Mouse (Mus musculus) limb, embryonic 10.5 days (tissue): ENCODE results near the gene Clca2. TPM values are rescaled to one million over a fixed set of nuclear protein-coding genes. Genes with fewer than 3 reads are reported as not detected.
"Not testable (repeated sequence)": the region's sequence is repeated elsewhere in the genome, so short reads cannot be mapped to it uniquely, and the experiment has no call there.

Experiments used
- DNase-seq: peaks from one replicate; pipeline ENCODE4 v3.0.0-alpha.2; 2017; ENCODE audit warnings: low spot score
- H3K27ac ChIP-seq: fragments of 300-500 bp; sonication (generic); 2 replicates; pipeline ENCODE4 v1.5.1; 2016; ENCODE audit warnings: mild to moderate bottlenecking
- H3K27me3 ChIP-seq: fragments of 300-500 bp; sonication (generic); 2 replicates; pipeline ENCODE4 v1.6.1; 2016; ENCODE audit warnings: low read depth, mild to moderate bottlenecking; ENCODE audit not compliant: poor library complexity, severe bottlenecking
- H3K36me3 ChIP-seq: fragments of 300-500 bp; sonication (generic); 2 replicates; pipeline ENCODE4 v1.6.1; 2016; ENCODE audit warnings: mild to moderate bottlenecking, moderate library complexity
- H3K4me1 ChIP-seq: fragments of 300-500 bp; sonication (generic); 2 replicates; pipeline ENCODE4 v1.6.1; 2016
- H3K4me3 ChIP-seq: fragments of 300-500 bp; sonication (generic); 2 replicates; pipeline ENCODE4 v1.5.1; 2016; ENCODE audit warnings: mild to moderate bottlenecking, moderate library complexity
- H3K9me3 ChIP-seq: fragments of 300-500 bp; sonication (generic); replicated peaks from 2 replicates; pipeline ENCODE4 v1.6.1; 2016; ENCODE audit warnings: mild to moderate bottlenecking
- WGBS: fragments of 180-500 bp; shearing (Covaris S2); methylation state at CpG from one replicate; pipeline ENCODE4 v1.1.7; 2016; 5-methylcytosine and 5-hydroxymethylcytosine counted together
- polyA plus RNA-seq: library from polyadenylated mRNA; unstranded; fragments of >200 nt; fragmentation: Nextera tagmentation; extraction: Ambion mirVana; gene quantifications from 2 replicates; pipeline ENCODE4 v1.2.1, GENCODE M21; 2016

The Clca2 gene
- polyA plus RNA-seq, 1 experiment from 2014 or later, result 0.11 TPM

DNA sequence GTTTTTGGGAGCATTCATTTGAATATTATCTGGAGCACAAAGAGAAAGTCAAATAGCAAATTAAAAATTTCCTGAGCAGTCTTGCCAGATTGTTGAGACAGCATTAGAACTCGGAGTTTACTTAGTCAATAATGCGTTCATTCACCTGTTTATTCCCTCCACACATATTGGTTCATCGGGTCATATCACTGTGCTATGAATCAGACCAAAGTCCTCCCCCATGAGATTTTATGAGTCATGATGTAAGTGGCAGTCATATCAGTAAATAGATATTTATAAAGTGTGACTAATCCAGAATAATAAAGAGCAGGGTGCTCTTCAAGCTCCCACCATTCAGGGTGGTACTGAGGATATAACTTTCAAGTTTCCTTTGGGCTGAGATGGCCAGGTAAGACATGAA, 26.9 kb downstream of the Clca2 start:
- Histone ChIP-seq H3K9me3 (no peaks in the 10 kb centered on the region), H3K36me3 (no peaks in the 10 kb centered on the region), H3K4me1 (no peaks in the 10 kb centered on the region), H3K4me3 (no peak overlapping the region), H3K27me3 (no peaks in the 10 kb centered on the region), H3K27ac (no peak overlapping the region)
- WGBS, result 92% methylated on average over 3 of the region's 3 CpGs
- DNase-seq, result no peak

DNA sequence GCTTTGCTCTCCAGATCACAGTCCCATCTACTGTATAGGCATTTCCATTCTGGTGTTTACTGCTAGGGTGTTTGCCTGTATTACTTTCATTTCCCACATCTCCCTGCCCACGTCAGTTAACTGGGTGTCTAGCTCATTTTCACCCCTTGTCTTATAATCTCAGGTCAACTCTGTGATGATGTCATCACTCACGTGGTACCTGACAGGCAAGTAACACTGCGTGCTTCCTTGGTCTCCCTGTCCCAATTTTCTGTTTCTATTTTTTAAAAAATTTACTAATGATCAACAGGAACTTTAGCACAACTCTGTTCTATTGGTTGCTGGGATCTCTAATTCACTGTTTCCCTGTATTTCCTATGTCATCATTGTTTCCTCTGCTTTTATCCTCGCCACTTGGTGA, 30.3 kb downstream of the Clca2 start:
- H3K27me3 ChIP-seq, result no peaks in the 10 kb centered on the region
- no peak overlapping the region for H3K27ac ChIP-seq
- H3K4me3 ChIP-seq, result no peak overlapping the region
- no peaks in the 10 kb centered on the region for H3K4me1 ChIP-seq
- WGBS, result 89% methylated on average over 4 of the region's 4 CpGs
- no peaks in the 10 kb centered on the region for H3K9me3 ChIP-seq
- DNase-seq, result no peak
- H3K36me3 ChIP-seq, result no peaks in the 10 kb centered on the region

DNA sequence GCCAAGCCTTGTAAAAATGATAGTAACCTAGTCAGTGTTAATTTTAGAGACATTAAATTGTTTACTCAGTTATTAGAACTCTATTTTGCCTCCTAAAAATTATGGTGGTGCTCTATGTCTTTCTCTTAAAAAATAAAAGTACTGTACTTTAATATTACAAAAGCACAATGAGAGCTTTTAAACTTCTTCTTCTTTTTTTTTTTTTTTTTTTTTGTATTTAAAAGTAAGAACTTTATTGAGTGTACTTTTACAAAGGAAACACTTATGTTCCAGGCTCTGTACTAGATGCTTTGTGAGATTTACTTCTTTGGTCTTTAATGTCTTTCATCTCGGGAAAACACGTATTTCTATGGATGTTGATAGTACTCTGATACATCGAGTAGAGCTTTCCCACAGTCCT, 44.1 kb downstream of the Clca2 start:
- not testable (repeated sequence) for H3K4me3 ChIP-seq, H3K27me3 ChIP-seq, H3K36me3 ChIP-seq, H3K27ac ChIP-seq, H3K9me3 ChIP-seq, H3K4me1 ChIP-seq, DNase-seq
- 95% methylated on average over 3 of the region's 3 CpGs for WGBS

DNA sequence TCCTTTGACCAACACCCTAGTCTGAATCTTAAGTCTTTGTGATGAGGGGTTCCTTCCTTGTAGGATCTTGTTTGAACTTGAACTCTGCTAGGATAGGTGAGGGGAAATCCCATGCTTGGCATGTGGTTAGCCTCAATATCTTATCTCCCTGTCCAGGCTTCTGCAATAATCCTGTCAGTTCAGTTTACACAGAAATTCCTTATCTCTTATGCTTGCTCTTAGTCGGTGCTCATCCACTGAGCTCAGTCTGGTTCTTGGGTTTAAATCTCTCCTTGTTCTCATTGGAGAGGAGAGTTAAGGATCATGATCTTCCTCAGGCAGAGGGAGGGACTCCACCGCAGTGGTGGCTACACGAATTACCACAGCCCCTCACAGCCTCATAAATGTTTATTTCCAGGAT, 49.4 kb downstream of the Clca2 start:
- DNase-seq, result no peak
- Histone ChIP-seq H3K9me3 (no peaks in the 10 kb centered on the region), H3K27ac (no peak overlapping the region), H3K4me1 (no peaks in the 10 kb centered on the region), H3K36me3 (no peaks in the 10 kb centered on the region), H3K27me3 (no peaks in the 10 kb centered on the region), H3K4me3 (no peak overlapping the region)
- whole genome bisulfite sequencing, result 78% methylated on average over 3 of the region's 3 CpGs

DNA sequence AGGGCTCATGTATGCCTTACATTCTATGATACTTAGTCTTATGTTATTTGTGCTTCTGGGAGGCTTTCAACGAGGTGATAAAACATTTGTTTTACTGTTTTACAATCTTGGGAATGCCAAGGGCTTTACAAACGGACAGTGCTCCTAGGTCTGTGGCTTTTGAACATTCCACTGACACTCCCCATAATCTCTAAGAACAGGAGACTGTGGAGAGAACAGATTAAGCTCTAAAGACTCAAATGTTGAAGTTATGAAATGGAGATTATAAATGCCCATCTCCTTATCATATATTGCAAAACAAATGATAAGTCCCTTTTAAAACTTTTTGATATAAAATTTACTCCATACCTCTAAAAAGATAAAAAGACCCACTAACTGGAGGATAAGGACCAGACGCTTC, 60.4 kb downstream of the Clca2 start:
- Histone ChIP-seq H3K4me3 (no peak overlapping the region), H3K36me3 (no peaks in the 10 kb centered on the region), H3K4me1 (no peaks in the 10 kb centered on the region), H3K27ac (no peak overlapping the region), H3K27me3 (no peaks in the 10 kb centered on the region), H3K9me3 (no peaks in the 10 kb centered on the region)
- WGBS, result 64% methylated on average over 3 of the region's 3 CpGs
- DNase-seq, result no peak

DNA sequence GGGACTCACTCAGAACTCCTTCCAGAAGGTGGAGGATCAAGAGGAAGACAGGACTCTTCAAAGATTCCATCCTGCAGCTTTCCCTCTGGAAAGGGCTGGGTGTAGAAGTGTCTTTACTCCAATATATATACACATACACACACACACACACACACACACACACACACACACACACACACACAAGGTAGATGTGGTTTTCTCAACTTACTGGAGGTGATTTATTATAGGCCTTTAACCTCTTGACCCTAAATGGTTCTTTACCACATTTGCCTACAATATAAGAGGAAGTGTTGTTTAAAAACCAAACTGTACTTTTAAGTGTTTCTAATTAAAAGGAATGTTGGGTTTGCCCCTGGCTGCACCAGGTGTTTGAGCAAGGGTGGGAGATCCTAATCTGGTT, 66.6 kb downstream of the Clca2 start, which contains the start of gene Clca1:
Gene Clca1, minus strand, starts transcription at position 101 of the 400 bp plus-strand sequence.
- Histone ChIP-seq H3K27ac (no peak within 1 kb of the TSS), H3K9me3 (no peaks in the 10 kb centered on the region), H3K4me1 (no peaks in the 10 kb centered on the region), H3K27me3 (no peaks in the 10 kb centered on the region), H3K36me3 (no peaks in the 10 kb centered on the region), H3K4me3 (no peak within 1 kb of the TSS)
- DNase-seq, result no peak

DNA sequence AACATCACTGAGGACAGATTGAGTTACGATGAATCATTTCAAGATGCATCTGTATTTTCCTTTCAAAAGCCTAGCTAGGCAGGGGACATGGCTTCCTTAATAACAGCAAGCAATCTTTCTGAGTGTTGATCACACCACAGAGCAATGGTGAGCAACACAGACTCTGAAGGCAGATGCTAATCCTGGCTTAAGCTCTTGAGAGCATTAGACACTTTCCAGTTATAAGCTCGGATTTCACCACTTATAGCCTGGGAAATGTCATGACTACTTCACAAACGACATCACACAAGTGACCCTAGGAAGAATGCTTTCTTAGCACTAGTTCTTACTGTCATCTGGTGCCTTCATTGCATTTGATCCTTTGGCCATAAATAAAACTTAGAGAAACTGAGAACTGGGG, 71.2 kb downstream of the Clca2 start:
- Histone ChIP-seq H3K27me3 (no peaks in the 10 kb centered on the region), H3K9me3 (no peaks in the 10 kb centered on the region), H3K4me3 (no peak overlapping the region), H3K27ac (no peak overlapping the region), H3K36me3 (no peaks in the 10 kb centered on the region), H3K4me1 (no peaks in the 10 kb centered on the region)
- DNase-seq, result no peak
- WGBS, result 71% methylated on average over 3 of the region's 3 CpGs

DNA sequence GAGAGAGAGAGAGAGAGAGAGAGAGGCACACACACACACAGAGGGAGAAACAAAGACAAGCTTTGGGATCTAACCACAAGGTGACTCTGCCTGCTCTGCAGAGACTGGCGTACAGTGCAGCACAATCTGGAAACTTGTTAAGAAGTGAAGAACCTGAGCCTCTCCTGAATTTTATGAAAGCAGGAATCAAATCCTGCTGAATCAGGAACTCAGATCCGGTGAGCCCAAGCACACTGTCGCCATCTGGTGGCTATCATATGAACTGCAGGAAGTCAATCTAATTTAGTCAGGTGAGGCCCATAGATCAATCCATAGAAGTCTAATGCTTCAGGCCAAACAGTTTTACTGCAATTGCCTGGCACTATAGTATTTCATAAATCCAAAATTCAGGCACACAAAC, 72.5 kb downstream of the Clca2 start:
- no peak overlapping the region for H3K4me3 ChIP-seq
- H3K36me3 ChIP-seq, result no peaks in the 10 kb centered on the region
- H3K4me1 ChIP-seq, result no peaks in the 10 kb centered on the region
- no peaks in the 10 kb centered on the region for H3K9me3 ChIP-seq
- no peak overlapping the region for H3K27ac ChIP-seq
- H3K27me3 ChIP-seq, result no peaks in the 10 kb centered on the region
- WGBS, result 33% methylated on average over 3 of the region's 3 CpGs
- peak; percentile 62 for DNase-seq

Other genes starting within 250 kb of the Clca2 start
- not detected in 2 replicates for gene Clca4b, start 166.9 kb downstream of the Clca2 start, polyA plus RNA-seq
- not detected in 2 replicates for gene Clca4a, start 124.4 kb downstream of the Clca2 start, polyA plus RNA-seq
- gene Clca1, start 66.7 kb downstream of the Clca2 start, polyA plus RNA-seq, result 0.59 and 0.85 TPM in 2 replicates
- gene Odf2l, start 19.1 kb upstream of the Clca2 start, polyA plus RNA-seq, result 16.2 and 18.1 TPM in 2 replicates
- gene Col24a1, start 193.0 kb upstream of the Clca2 start, polyA plus RNA-seq, result 0.73 and 1.0 TPM in 2 replicates